Mouse (Mus musculus) hindbrain, embryonic 14.5 days (tissue): Measurements from ENCODE around the gene A4gnt. TPM values are rescaled to one million over a fixed set of nuclear protein-coding genes. Genes with fewer than 3 reads are reported as not detected.
"Not testable (repeated sequence)": the region's sequence is repeated elsewhere in the genome, so short reads cannot be mapped to it uniquely, and the experiment has no call there.

ENCODE experiments used
- ATAC-seq: fragments of 200-750 bp; cut with Nextera tagmentation; 2 replicates; pipeline ENCODE4 v1.8.0; 2017; ENCODE audit warnings: moderate number of reproducible peaks, mild to moderate bottlenecking, moderate TSS enrichment, moderate library complexity; ENCODE audit not compliant: low FRiP score
- DNase-seq: peaks from one replicate; pipeline ENCODE4 v3.0.0-alpha.2; 2015; ENCODE audit warnings: low spot score
- H3K27ac ChIP-seq: fragments of 300-500 bp; sonication (generic); 2 replicates; pipeline ENCODE4 v1.5.1; 2014; ENCODE audit warnings: mild to moderate bottlenecking, moderate library complexity
- H3K27me3 ChIP-seq: fragments of 300-500 bp; sonication (generic); 2 replicates; pipeline ENCODE4 v1.6.1; 2014; ENCODE audit warnings: mild to moderate bottlenecking, low read length, mixed read lengths; ENCODE audit not compliant: control insufficient read depth, insufficient read depth
- H3K36me3 ChIP-seq: fragments of 300-500 bp; sonication (generic); replicated peaks from 2 replicates; pipeline ENCODE4 v1.6.1; 2014; ENCODE audit not compliant: control insufficient read depth, insufficient read depth
- H3K4me1 ChIP-seq: fragments of 300-500 bp; sonication (generic); replicated peaks from 2 replicates; pipeline ENCODE4 v1.6.1; 2014; ENCODE audit warnings: antibody characterized with exemption, low read length, mixed read lengths; ENCODE audit not compliant: control insufficient read depth, insufficient read depth
- H3K4me2 ChIP-seq: fragments of 300-500 bp; sonication (generic); replicated peaks from 2 replicates; pipeline ENCODE4 v1.6.1; 2014; ENCODE audit warnings: mild to moderate bottlenecking, moderate library complexity
- H3K4me3 ChIP-seq: fragments of 300-500 bp; sonication (generic); replicated peaks from 2 replicates; pipeline ENCODE4 v1.5.1; 2014; ENCODE audit warnings: mild to moderate bottlenecking, low read length
- H3K9ac ChIP-seq: fragments of 300-500 bp; sonication (generic); 2 replicates; pipeline ENCODE4 v1.6.1; 2014
- H3K9me3 ChIP-seq: fragments of 300-500 bp; sonication (generic); 2 replicates; pipeline ENCODE4 v1.6.1; 2016; ENCODE audit warnings: low read length; ENCODE audit not compliant: control insufficient read depth
- WGBS: fragments of 180-500 bp; shearing (Covaris S2); extraction: QIAGEN DNeasy Blood & Tissue Kit; methylation state at CpG from one replicate; pipeline ENCODE4 v1.1.7; 2014; 5-methylcytosine and 5-hydroxymethylcytosine counted together
- polyA plus RNA-seq: library from polyadenylated mRNA; unstranded; fragments of >200 nt; fragmentation: Nextera tagmentation; extraction: Ambion mirVana; gene quantifications from 2 replicates; pipeline ENCODE4 v1.2.1, GENCODE M21; 2014

The A4gnt gene
- polyA plus RNA-seq, 1 experiment from 2014 or later: not detected

GRCm38 (mm10) chr9:99599127-99599526, 13.2 kb upstream of the A4gnt start:
- WGBS: 94% methylated on average over 6 of the region's 6 CpGs
- DNase-seq, H3K4me3 ChIP-seq, H3K4me2 ChIP-seq, H3K27ac ChIP-seq, H3K9ac ChIP-seq, ATAC-seq, H3K4me1 ChIP-seq, H3K27me3 ChIP-seq, H3K9me3 ChIP-seq, H3K36me3 ChIP-seq: not testable (repeated sequence)

GRCm38 (mm10) chr9:99603566-99603965, 8.7 kb upstream of the A4gnt start:
- ATAC-seq (no peak), DNase-seq (no peak)
- Histone ChIP-seq H3K4me3 (no peak overlapping the region), H3K9ac (no peak overlapping the region), H3K36me3 (no peaks in the 10 kb centered on the region), H3K9me3 (no peaks in the 10 kb centered on the region), H3K4me2 (no peak overlapping the region), H3K27me3 (no peaks in the 10 kb centered on the region), H3K4me1 (no peaks in the 10 kb centered on the region), H3K27ac (no peak overlapping the region)
- WGBS: 83% methylated on average over 2 of the region's 2 CpGs

- Histone ChIP-seq H3K4me3 (no peak overlapping the region), H3K4me1 (no peaks in the 10 kb centered on the region), H3K27me3 (no peaks in the 10 kb centered on the region), H3K4me2 (no peak overlapping the region), H3K27ac (no peak overlapping the region), H3K9ac (no peak overlapping the region), H3K36me3 (no peaks in the 10 kb centered on the region), H3K9me3 (no peaks in the 10 kb centered on the region)
- no peak for ATAC-seq
- no peak for DNase-seq
- WGBS: 91% methylated on average over 7 of the region's 8 CpGs
Observed at GRCm38 (mm10) chr9:99619688-99620087, 7.4 kb downstream of the A4gnt start.

GRCm38 (mm10) chr9:99620196-99620595, 7.9 kb downstream of the A4gnt start:
- WGBS: 95% methylated on average over 11 of the region's 11 CpGs

GRCm38 (mm10) chr9:99622034-99622433, 9.7 kb downstream of the A4gnt start:
- Histone ChIP-seq H3K36me3 (no peaks in the 10 kb centered on the region), H3K4me2 (no peak overlapping the region)
- WGBS: 88% methylated on average over 1 of the region's 1 CpGs

More at GRCm38 (mm10) chr9:99620196-99620595, 7.9 kb downstream of the A4gnt start:
- Histone ChIP-seq H3K9me3 (no peaks in the 10 kb centered on the region), H3K4me2 (no peak overlapping the region), H3K36me3 (no peaks in the 10 kb centered on the region), H3K27me3 (no peaks in the 10 kb centered on the region), H3K27ac (no peak overlapping the region), H3K4me1 (no peaks in the 10 kb centered on the region), H3K9ac (no peak overlapping the region), H3K4me3 (no peak overlapping the region)
- ATAC-seq: no peak
- no peak for DNase-seq

GRCm38 (mm10) chr9:99622966-99623365, 10.7 kb downstream of the A4gnt start:
- no peak overlapping the region for H3K27ac ChIP-seq
- ATAC-seq: no peak
- no peak for DNase-seq
- H3K9me3 ChIP-seq: no peaks in the 10 kb centered on the region
- no peaks in the 10 kb centered on the region for H3K4me1 ChIP-seq
- H3K27me3 ChIP-seq: no peaks in the 10 kb centered on the region
- no peak overlapping the region for H3K9ac ChIP-seq
- H3K36me3 ChIP-seq: no peaks in the 10 kb centered on the region
- no peak overlapping the region for H3K4me2 ChIP-seq
- H3K4me3 ChIP-seq: no peak overlapping the region
- 67% methylated on average over 2 of the region's 2 CpGs for WGBS

More at GRCm38 (mm10) chr9:99622034-99622433, 9.7 kb downstream of the A4gnt start:
- no peak overlapping the region for H3K4me3 ChIP-seq
- H3K9ac ChIP-seq: no peak overlapping the region
- no peaks in the 10 kb centered on the region for H3K27me3 ChIP-seq
- ATAC-seq: no peak
- DNase-seq: no peak
- no peaks in the 10 kb centered on the region for H3K9me3 ChIP-seq
- H3K4me1 ChIP-seq: no peaks in the 10 kb centered on the region
- no peak overlapping the region for H3K27ac ChIP-seq

GRCm38 (mm10) chr9:99624117-99624516, 11.8 kb downstream of the A4gnt start:
- Histone ChIP-seq H3K27ac (no peak overlapping the region), H3K9ac (no peak overlapping the region), H3K4me3 (no peak overlapping the region), H3K4me2 (no peak overlapping the region), H3K9me3 (no peaks in the 10 kb centered on the region), H3K27me3 (no peaks in the 10 kb centered on the region), H3K36me3 (no peaks in the 10 kb centered on the region), H3K4me1 (peaks cover 6% of the 10 kb centered on the region; the same call in 1 of the 2 replicates)
- ATAC-seq (no peak), DNase-seq (no peak)
- 87% methylated on average over 6 of the region's 6 CpGs for WGBS

- peak overlapping the region; percentile 52 for H3K4me3 ChIP-seq
- no peaks in the 10 kb centered on the region for H3K27me3 ChIP-seq
- no peaks in the 10 kb centered on the region for H3K36me3 ChIP-seq
- ATAC-seq (no peak), DNase-seq (no peak)
- WGBS: 59% methylated on average over 4 of the region's 4 CpGs
- H3K4me1 ChIP-seq: peaks cover 17% of the 10 kb centered on the region
- H3K9ac ChIP-seq: no peak overlapping the region; the same call in 1 of the 2 replicates
- H3K4me2 ChIP-seq: peak overlapping the region; percentile 68
- no peaks in the 10 kb centered on the region for H3K9me3 ChIP-seq
- peak overlapping the region; percentile 70; the same call in 1 of the 2 replicates for H3K27ac ChIP-seq
Observed at GRCm38 (mm10) chr9:99628581-99628980, 16.3 kb downstream of the A4gnt start.

GRCm38 (mm10) chr9:99629281-99630011, 17.1 kb downstream of the A4gnt start, which contains the start of gene Dzip1l:
TSS of gene Dzip1l (plus strand) at chr9:99629496.
- Histone ChIP-seq H3K9ac (peak within 1 kb of the TSS; percentile 62), H3K27me3 (no peaks in the 10 kb centered on the region), H3K4me2 (peak within 1 kb of the TSS; percentile 68), H3K4me1 (peaks cover 17% of the 10 kb centered on the region), H3K27ac (peak within 1 kb of the TSS; percentile 70), H3K4me3 (peak within 1 kb of the TSS; percentile 52), H3K9me3 (no peaks in the 10 kb centered on the region), H3K36me3 (no peaks in the 10 kb centered on the region)
- DNase-seq: peak; percentile 74
- whole genome bisulfite sequencing: under 1% methylated on average over 44 of the region's 44 CpGs
- peak; percentile 90 for ATAC-seq
